Mouse (Mus musculus): ENCODE data around the gene Pla2g7. TPM values are rescaled to one million over a fixed set of nuclear protein-coding genes. Genes with fewer than 3 reads are reported as not detected.

Pla2g7 gene
- polyA plus RNA-seq, 1 experiment from 2014 or later, result 12.0 TPM

DNA sequence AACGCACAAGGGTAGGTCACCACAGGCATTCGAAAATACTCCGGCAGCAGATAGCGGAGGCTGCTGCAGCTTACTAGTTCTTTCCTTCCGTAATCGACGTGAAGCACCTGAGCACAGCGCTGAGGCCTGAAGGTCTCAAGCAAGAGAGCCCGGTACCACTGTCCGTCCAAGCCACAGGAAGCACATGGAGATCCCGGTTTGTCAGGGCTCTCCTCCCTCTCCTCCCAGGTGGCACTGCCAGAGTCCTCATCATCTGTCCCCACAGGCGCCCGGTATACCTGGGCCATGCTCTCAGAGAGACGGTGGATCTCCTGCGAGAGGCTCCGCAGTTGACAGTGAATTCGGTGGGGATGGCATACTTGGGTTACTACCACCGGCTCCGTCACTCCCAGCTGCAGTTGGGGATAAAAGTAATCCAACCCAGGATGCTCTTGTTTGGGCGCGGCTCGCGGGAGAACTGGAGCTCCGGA, 61.2 kb downstream of the Pla2g7 start:
- H3K36me3 ChIP-seq, result no peaks in the 10 kb centered on the region
- H3K9me3 ChIP-seq, result no peaks in the 10 kb centered on the region
- peaks cover 33% of the 10 kb centered on the region for H3K27me3 ChIP-seq (replicated peaks)
- ATAC-seq (ENCODE audit: insufficient read depth, low FRiP score, low read depth), result no peak
- H3K4me2 ChIP-seq, result peak overlapping the region; percentile 84
- H3K4me1 ChIP-seq, result peaks cover 14% of the 10 kb centered on the region
- no peak overlapping the region for H3K9ac ChIP-seq
- WGBS, result 16% methylated on average over 24 of the region's 24 CpGs
- no peak overlapping the region for H3K27ac ChIP-seq
- peak overlapping the region; percentile 39 for H3K4me3 ChIP-seq (replicated peaks)

DNA sequence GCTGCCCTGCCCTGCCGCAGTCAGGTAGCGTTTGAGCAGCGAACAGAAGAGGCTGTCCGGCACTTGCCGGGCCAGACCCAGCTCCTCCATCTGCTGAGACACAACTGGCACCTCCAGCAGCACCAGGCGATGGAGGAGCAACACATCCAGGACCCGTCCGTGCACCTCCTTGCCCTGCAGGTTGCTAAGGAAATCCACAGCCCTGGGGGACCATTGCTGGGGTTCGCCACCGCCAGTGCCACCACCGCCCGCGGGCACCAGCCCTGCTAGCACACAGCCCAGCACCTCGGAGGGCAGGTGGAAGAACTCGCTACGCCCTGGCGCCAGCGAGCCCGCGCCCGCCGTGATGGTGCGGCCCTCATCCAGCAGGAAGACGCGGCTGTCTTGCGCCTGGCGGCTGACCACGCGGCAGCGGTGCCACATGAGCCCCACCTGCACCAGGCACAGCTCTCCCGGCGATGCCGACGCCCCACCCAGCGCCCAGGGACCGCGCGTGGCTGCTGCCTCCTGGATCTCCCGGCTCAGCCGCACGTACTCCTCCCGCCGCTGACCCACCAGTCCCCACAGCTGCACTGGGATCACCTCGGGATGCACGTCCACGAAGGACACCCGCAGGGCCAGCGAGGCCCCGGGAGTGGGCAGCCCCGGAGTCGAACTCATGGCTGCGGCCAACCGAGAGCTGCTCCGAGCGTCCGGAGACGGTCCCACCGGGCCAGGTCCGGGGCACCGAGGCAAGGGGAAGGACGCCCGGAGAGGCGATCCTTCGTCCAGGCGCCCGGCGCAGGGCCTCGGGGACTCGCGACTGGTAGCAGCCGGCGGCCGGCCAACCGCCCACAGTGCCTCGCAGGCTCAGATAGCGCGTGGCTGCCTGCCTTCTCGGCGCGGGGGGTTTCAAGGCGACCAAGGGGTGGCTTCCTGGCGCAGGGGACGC, 61.9 kb downstream of the Pla2g7 start, which contains the start of gene Tdrd6:
Tdrd6 (minus strand) TSS at position 804 of the 931 bp plus-strand sequence.
- Histone ChIP-seq H3K4me1 (peaks cover 14% of the 10 kb centered on the region), H3K27ac (no peak within 1 kb of the TSS), H3K36me3 (no peaks in the 10 kb centered on the region), H3K9ac (no peak within 1 kb of the TSS), H3K9me3 (no peaks in the 10 kb centered on the region), H3K4me3 (replicated peaks) (peak within 1 kb of the TSS; percentile 39), H3K27me3 (replicated peaks) (peaks cover 33% of the 10 kb centered on the region), H3K4me2 (peak within 1 kb of the TSS; percentile 84)
- 4% methylated on average over 83 of the region's 83 CpGs for WGBS
- peak; percentile 35; the same call in 1 of the 2 replicates for ATAC-seq (ENCODE audit: insufficient read depth, low FRiP score, low read depth)

GRCm38 (mm10) chr17:43630427-43630760, 62.5 kb downstream of the Pla2g7 start:
- no peaks in the 10 kb centered on the region for H3K9me3 ChIP-seq
- no peak overlapping the region for H3K9ac ChIP-seq
- no peak overlapping the region for H3K27ac ChIP-seq
- peaks cover 14% of the 10 kb centered on the region for H3K4me1 ChIP-seq
- 57% methylated on average over 13 of the region's 13 CpGs for WGBS
- H3K27me3 ChIP-seq (replicated peaks), result peaks cover 33% of the 10 kb centered on the region
- H3K4me3 ChIP-seq (replicated peaks), result peak overlapping the region; percentile 39
- peak; percentile 14; the same call in 1 of the 2 replicates for ATAC-seq (ENCODE audit: insufficient read depth, low FRiP score, low read depth)
- H3K4me2 ChIP-seq, result peak overlapping the region; percentile 84
- H3K36me3 ChIP-seq, result no peaks in the 10 kb centered on the region

- no peak overlapping the region for H3K4me2 ChIP-seq
- 89% methylated on average over 4 of the region's 4 CpGs for WGBS
- H3K4me3 ChIP-seq (replicated peaks), result no peak overlapping the region
- no peak overlapping the region for H3K27ac ChIP-seq
- no peaks in the 10 kb centered on the region for H3K4me1 ChIP-seq
- H3K36me3 ChIP-seq, result no peaks in the 10 kb centered on the region
- H3K9me3 ChIP-seq, result no peaks in the 10 kb centered on the region; the same call in 1 of the 2 replicates
- no peak for ATAC-seq (ENCODE audit: insufficient read depth, low FRiP score, low read depth)
- H3K27me3 ChIP-seq (replicated peaks), result 0 out of 2 replicates have a peak, but pooled peaks cover 2% of the 10 kb centered on the region
- no peak overlapping the region for H3K9ac ChIP-seq
Measured at GRCm38 (mm10) chr17:43637146-43637545, 69.2 kb downstream of the Pla2g7 start.

- H3K9me3 ChIP-seq, result no peaks in the 10 kb centered on the region; the same call in 1 of the 2 replicates
- no peaks in the 10 kb centered on the region for H3K36me3 ChIP-seq
- no peak overlapping the region for H3K27ac ChIP-seq
- 80% methylated on average over 1 of the region's 1 CpGs for WGBS
- H3K4me1 ChIP-seq, result no peaks in the 10 kb centered on the region
- ATAC-seq (ENCODE audit: insufficient read depth, low FRiP score, low read depth), result no peak
- no peak overlapping the region for H3K9ac ChIP-seq
- H3K4me3 ChIP-seq (replicated peaks), result no peak overlapping the region
- H3K27me3 ChIP-seq (replicated peaks), result no peaks in the 10 kb centered on the region
- H3K4me2 ChIP-seq, result no peak overlapping the region
Measured at GRCm38 (mm10) chr17:43640825-43641224, 72.9 kb downstream of the Pla2g7 start.

- 72% methylated on average over 7 of the region's 7 CpGs for WGBS
- no peak overlapping the region for H3K9ac ChIP-seq
- H3K4me2 ChIP-seq, result no peak overlapping the region
- no peaks in the 10 kb centered on the region for H3K4me1 ChIP-seq
- no peak overlapping the region for H3K4me3 ChIP-seq (replicated peaks)
- H3K27me3 ChIP-seq (replicated peaks), result no peaks in the 10 kb centered on the region
- no peak overlapping the region for H3K27ac ChIP-seq
- H3K36me3 ChIP-seq, result no peaks in the 10 kb centered on the region
- H3K9me3 ChIP-seq, result no peaks in the 10 kb centered on the region
- no peak for ATAC-seq (ENCODE audit: insufficient read depth, low FRiP score, low read depth)
Measured at GRCm38 (mm10) chr17:43643191-43643590, 75.3 kb downstream of the Pla2g7 start.

- no peak overlapping the region for H3K27ac ChIP-seq
- H3K4me1 ChIP-seq, result no peaks in the 10 kb centered on the region
- H3K9me3 ChIP-seq, result no peaks in the 10 kb centered on the region
- ATAC-seq (ENCODE audit: insufficient read depth, low FRiP score, low read depth), result no peak
- WGBS, result 64% methylated on average over 7 of the region's 7 CpGs
- no peak overlapping the region for H3K4me2 ChIP-seq
- no peaks in the 10 kb centered on the region for H3K36me3 ChIP-seq
- no peak overlapping the region for H3K9ac ChIP-seq
- H3K27me3 ChIP-seq (replicated peaks), result no peaks in the 10 kb centered on the region
- no peak overlapping the region for H3K4me3 ChIP-seq (replicated peaks)
Measured at GRCm38 (mm10) chr17:43644375-43644774, 76.5 kb downstream of the Pla2g7 start.

- H3K27me3 ChIP-seq (replicated peaks), result no peaks in the 10 kb centered on the region
- H3K9ac ChIP-seq, result no peak overlapping the region
- no peak for ATAC-seq (ENCODE audit: insufficient read depth, low FRiP score, low read depth)
- H3K36me3 ChIP-seq, result no peaks in the 10 kb centered on the region
- H3K4me3 ChIP-seq (replicated peaks), result no peak overlapping the region
- H3K4me2 ChIP-seq, result no peak overlapping the region
- 83% methylated on average over 3 of the region's 3 CpGs for WGBS
- no peaks in the 10 kb centered on the region for H3K4me1 ChIP-seq
- H3K9me3 ChIP-seq, result no peaks in the 10 kb centered on the region
- no peak overlapping the region for H3K27ac ChIP-seq
Measured at GRCm38 (mm10) chr17:43645136-43645535, 77.2 kb downstream of the Pla2g7 start.

DNA sequence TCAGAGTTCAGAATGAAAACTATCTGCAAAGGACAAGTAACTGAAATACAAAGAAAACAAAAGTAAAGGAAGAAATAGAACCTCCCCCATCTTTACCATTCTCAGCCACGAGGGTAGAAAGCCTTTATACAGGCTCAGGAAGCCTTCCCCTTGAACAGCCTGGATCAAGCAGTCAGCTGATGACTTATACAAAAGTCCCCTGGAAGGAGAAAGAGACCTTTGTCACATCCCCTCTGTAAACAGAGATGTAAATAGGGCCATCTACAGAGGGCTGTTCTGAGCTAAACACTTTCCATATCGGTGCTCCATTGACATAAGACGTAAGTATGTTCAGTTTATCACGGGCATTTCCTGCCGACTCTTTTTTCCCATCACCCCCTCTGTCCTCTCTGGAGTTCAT, 79.0 kb downstream of the Pla2g7 start:
- Histone ChIP-seq H3K4me2 (no peak overlapping the region), H3K4me3 (replicated peaks) (no peak overlapping the region), H3K9ac (no peak overlapping the region), H3K9me3 (no peaks in the 10 kb centered on the region), H3K27ac (no peak overlapping the region), H3K36me3 (no peaks in the 10 kb centered on the region), H3K27me3 (replicated peaks) (no peaks in the 10 kb centered on the region), H3K4me1 (no peaks in the 10 kb centered on the region)
- WGBS, result 59% methylated on average over 5 of the region's 5 CpGs
- no peak for ATAC-seq (ENCODE audit: insufficient read depth, low FRiP score, low read depth)

DNA sequence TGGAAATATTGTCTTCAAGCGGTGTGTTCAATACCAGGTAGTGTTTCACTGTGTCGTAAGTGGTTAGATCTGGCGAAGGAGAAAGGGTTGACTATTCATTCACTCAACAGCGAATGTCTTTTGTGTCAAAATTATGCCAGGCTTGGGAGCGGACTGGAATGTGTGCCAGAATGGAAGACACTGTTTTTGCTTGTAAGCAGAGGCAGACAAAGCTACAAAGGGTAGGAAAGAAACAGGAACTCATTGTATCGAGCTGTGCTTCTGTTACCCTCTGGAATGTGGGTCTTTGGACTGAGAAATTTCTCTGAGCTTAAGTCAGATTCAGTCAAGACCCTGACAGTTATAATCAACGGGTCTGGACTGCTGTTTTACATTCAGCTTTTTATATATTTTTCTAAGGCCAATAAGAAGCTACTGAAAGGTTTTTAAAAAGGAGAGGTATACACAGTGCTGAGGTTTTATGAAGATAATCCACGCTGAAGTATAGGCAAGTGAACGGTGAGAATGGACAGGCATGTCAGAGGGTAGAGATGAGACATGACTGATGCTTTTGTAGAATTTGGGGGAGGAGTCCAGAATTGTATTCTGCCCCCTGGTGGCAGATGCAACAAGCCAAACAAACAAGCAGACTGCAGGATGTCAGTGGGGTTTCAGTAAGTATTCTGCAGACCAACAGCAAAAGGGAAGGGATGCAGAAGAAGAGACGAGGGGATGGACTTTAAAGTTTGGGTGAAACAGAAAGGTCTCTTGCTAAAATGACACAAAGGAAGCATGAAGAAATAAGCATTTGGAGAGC, 81.9 kb downstream of the Pla2g7 start:
- no peak overlapping the region for H3K9ac ChIP-seq
- no peaks in the 10 kb centered on the region for H3K36me3 ChIP-seq
- no peak overlapping the region for H3K4me3 ChIP-seq (replicated peaks)
- no peaks in the 10 kb centered on the region for H3K9me3 ChIP-seq
- H3K27me3 ChIP-seq (replicated peaks), result no peaks in the 10 kb centered on the region
- no peak overlapping the region for H3K4me2 ChIP-seq
- 80% methylated on average over 10 of the region's 10 CpGs for WGBS
- no peak for ATAC-seq (ENCODE audit: insufficient read depth, low FRiP score, low read depth)
- H3K4me1 ChIP-seq, result no peaks in the 10 kb centered on the region
- no peak overlapping the region for H3K27ac ChIP-seq

DNA sequence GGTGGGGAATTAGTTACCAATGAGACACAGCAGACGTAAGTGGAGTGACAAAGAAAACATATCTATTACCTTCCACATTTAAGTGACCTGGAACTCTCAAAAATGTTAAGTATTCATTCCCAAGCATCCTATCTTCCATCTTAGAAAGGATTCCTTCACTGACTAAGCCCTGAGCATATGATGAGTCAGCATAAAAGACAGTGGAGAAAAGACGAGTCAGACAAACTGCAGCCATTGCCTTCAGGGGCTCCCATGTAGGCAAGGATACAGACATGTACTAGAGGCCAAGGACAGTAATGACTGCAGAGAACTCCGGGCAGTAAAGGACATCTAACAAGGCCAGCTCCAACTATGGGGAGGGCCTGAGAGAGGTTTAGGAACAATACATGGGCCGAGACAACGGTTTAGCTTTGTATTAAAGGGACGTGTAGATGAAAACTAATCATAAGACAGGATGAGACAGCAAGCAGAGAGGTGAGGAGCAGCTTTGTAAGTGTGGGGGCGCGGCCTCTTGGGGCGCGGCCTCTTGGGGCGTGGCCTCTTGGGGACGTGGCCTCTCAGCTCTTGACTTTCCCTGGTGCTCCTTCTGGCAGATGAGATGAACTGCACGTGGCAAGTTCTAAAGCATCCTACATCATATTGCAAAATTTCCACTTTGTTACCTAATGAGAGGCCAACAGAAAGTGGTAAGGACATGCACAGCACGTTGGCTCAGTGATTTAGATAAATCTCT, 83.6 kb downstream of the Pla2g7 start:
- no peaks in the 10 kb centered on the region for H3K36me3 ChIP-seq
- no peaks in the 10 kb centered on the region for H3K9me3 ChIP-seq
- no peaks in the 10 kb centered on the region for H3K4me1 ChIP-seq
- no peak overlapping the region for H3K9ac ChIP-seq
- no peak overlapping the region for H3K4me3 ChIP-seq (replicated peaks)
- H3K4me2 ChIP-seq, result no peak overlapping the region
- H3K27me3 ChIP-seq (replicated peaks), result no peaks in the 10 kb centered on the region
- ATAC-seq (ENCODE audit: insufficient read depth, low FRiP score, low read depth), result no peak
- WGBS, result 71% methylated on average over 14 of the region's 14 CpGs
- H3K27ac ChIP-seq, result no peak overlapping the region
